In the genomic region with DNA sequence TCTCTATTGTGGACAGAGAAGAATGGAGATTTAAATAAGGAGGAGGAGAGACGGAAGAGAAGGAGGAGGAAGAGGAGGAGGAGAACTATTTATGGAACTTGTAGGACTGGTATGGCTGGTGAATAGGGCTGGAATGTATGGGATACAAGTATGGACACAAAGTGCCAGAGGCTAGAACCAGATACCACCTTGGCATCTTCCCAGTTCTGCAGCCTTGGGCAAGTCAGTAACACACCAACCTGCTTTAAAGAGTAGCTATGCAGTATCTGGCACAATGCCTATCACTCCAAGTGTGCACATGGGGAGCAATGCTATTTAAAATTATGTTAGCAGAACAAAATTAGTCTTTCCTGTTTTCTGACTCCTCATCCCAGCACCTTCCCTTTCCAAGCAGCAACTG, we compare ENCODE assay signal across 21 mouse cellular contexts.
"Had no signal": no experiment of that assay in that cellular context is flagged by ENCODE, and none has a peak within 500 bp of the region (broad histone marks: within the 10 kb centered on the region; RNA-seq: fewer than 3 reads in every experiment).

No protein-coding gene starts in this region.

- H3K9ac ChIP-seq: lung, embryonic 15.5 days; midbrain, embryonic 12.5 days; neural tube, embryonic 13.5 days; neural tube, embryonic 15.5 days had no signal

- H3K27me3 ChIP-seq: lung, embryonic 15.5 days; megakaryocyte, embryonic 14.5 days; midbrain, embryonic 12.5 days; neural tube, embryonic 13.5 days; neural tube, embryonic 15.5 days had no signal

- H3K4me2 ChIP-seq: lung, embryonic 15.5 days; midbrain, embryonic 12.5 days; neural tube, embryonic 13.5 days; neural tube, embryonic 15.5 days had no signal

- ATAC-seq: lung, postnatal 0 days; midbrain, embryonic 16.5 days had no signal

- H3K4me3 ChIP-seq: lung, embryonic 15.5 days; megakaryocyte, embryonic 14.5 days; midbrain, embryonic 12.5 days; myocyte; neural tube, embryonic 13.5 days; neural tube, embryonic 15.5 days had no signal

- DNase-seq: lung, adult 2 months; lung, postnatal 14 days; lung, postnatal 36 days; midbrain, embryonic 14.5 days; retina, postnatal 1 day; right cerebral cortex, adult 18-20 months; right cerebral cortex, postnatal 25 days; right cerebral cortex, postnatal 4 days; spleen, adult 18-20 months; thymus, adult 18-20 months; thymus, postnatal 14 days; thymus, postnatal 36 days had no signal

- H3K9me3 ChIP-seq: lung, embryonic 15.5 days; megakaryocyte, embryonic 14.5 days; midbrain, embryonic 12.5 days; neural tube, embryonic 13.5 days; neural tube, embryonic 15.5 days had no signal

- H3K27ac ChIP-seq: lung, embryonic 15.5 days; macrophage; midbrain, embryonic 12.5 days; neural tube, embryonic 13.5 days; neural tube, embryonic 15.5 days had no signal

- H3K4me1 ChIP-seq: lung, embryonic 15.5 days; midbrain, embryonic 12.5 days; neural tube, embryonic 15.5 days had no signal

- H3K36me3 ChIP-seq: lung, embryonic 15.5 days; midbrain, embryonic 12.5 days; neural tube, embryonic 13.5 days; neural tube, embryonic 15.5 days had no signal
